Mouse (Mus musculus) lung, postnatal 0 days (tissue): ENCODE measurements around the gene Usp47.

ENCODE experiments used
- CTCF ChIP-seq: IDR thresholded peaks from 2 replicates; pipeline ENCODE4 v1.5.1; 2016; ENCODE audit warnings: antibody characterized with exemption, mild to moderate bottlenecking
- EP300 ChIP-seq: IDR thresholded peaks from 2 replicates; pipeline ENCODE4 v1.6.1; 2016; ENCODE audit warnings: antibody characterized with exemption, mild to moderate bottlenecking, control low read depth

DNA sequence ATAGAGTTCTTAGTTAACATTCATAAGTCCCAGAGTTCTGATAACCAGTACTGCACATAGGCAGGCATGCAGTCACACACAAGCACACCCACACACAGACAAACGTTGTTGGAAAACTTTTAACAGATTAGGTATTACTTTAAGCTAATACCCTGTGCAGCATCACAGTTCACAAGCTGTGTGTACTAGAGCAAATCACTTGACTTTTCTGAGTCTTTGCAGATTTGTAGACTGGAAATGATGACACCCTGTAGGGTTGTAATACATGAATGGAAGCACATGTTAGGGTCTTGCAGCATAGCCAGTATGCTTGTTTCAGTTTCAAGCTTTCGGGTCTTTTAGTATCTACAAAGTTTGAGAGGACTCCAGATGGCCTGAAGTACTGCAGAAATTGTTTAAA, 60.9 kb downstream of the Usp47 start:
- TF ChIP-seq CTCF (no peak), EP300 (no peak)
